9 mouse cellular contexts compared by ENCODE assay signal in the genomic region with DNA sequence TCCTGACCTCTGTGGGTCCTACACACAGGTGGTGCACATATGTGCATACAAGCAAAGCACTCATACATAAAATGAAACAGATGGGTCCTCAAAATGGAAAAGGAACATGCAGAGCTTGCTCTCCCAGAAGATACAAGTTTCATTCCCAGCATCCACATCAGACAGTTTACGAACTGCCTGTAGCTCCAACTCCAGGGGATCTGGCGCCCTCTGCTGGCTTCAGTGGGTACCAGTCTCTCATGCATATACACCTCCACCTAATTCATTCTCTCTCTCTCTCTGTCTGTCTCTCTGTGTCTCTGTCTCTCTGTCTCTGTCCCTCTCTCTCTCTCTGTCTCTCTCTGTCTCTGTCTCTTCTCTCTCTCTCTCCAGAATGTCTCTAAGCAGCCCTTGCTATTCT. TPM values are rescaled to one million over a fixed set of nuclear protein-coding genes. Genes with fewer than 3 reads are reported as not detected.
DNase-seq lines count a peak whose midpoint lies in the region; ATAC-seq and TF ChIP-seq lines count a peak whose summit lies in the region.
"Had no signal": no experiment of that assay in that cellular context is flagged by ENCODE, and none has a peak within 500 bp of the region (broad histone marks: within the 10 kb centered on the region; RNA-seq: fewer than 3 reads in every experiment).

No protein-coding gene starts in this region.

- H3K36me3 ChIP-seq in liver, embryonic 14.5 days (replicated peaks; ENCODE audit: control insufficient read depth, insufficient read depth, low read depth), result no peaks in the 10 kb centered on the region
- H3K36me3 ChIP-seq in spleen, adult 2 months (ENCODE audit: control insufficient read depth, insufficient read depth, low read length), result no peaks in the 10 kb centered on the region
- H3K36me3 ChIP-seq: neural tube, embryonic 12.5 days had no signal

- H3K9me3 ChIP-seq in liver, embryonic 14.5 days (ENCODE audit: control insufficient read depth, low read length), result no peaks in the 10 kb centered on the region
- H3K9me3 ChIP-seq: neural tube, embryonic 12.5 days had no signal

- H3K27ac ChIP-seq in cerebellum, adult 2 months (ENCODE audit: insufficient read depth, low read length), result no peak overlapping the region
- no peak overlapping the region for H3K27ac ChIP-seq in liver, embryonic 14.5 days
- H3K27ac ChIP-seq in spleen, adult 2 months (ENCODE audit: insufficient read depth, low read length), result no peak overlapping the region
- H3K27ac ChIP-seq: neural tube, embryonic 12.5 days had no signal

- no peak for ATAC-seq in liver, embryonic 14.5 days (ENCODE audit: insufficient read depth)

- H3K4me3 ChIP-seq in cerebellum, adult 2 months (replicated peaks; ENCODE audit: insufficient read depth, low read depth, low read length), result no peak overlapping the region
- no peak overlapping the region for H3K4me3 ChIP-seq in liver, embryonic 14.5 days (ENCODE audit: insufficient read depth in 1 of 2, low read depth in 2 of 2, low read length in 2 of 2)
- no peak overlapping the region for H3K4me3 ChIP-seq in spleen, adult 2 months (ENCODE audit: extremely low read depth, insufficient read depth, insufficient read length)
- H3K4me3 ChIP-seq: neural tube, embryonic 12.5 days had no signal

- H3K4me2 ChIP-seq in liver, embryonic 14.5 days (ENCODE audit: low read depth), result no peak overlapping the region
- H3K4me2 ChIP-seq: neural tube, embryonic 12.5 days had no signal

- H3K27me3 ChIP-seq in cerebellum, adult 2 months (ENCODE audit: control insufficient read depth, insufficient read depth, low read length), result no peaks in the 10 kb centered on the region
- H3K27me3 ChIP-seq in liver, embryonic 14.5 days (ENCODE audit: control insufficient read depth, insufficient read depth, low read length), result no peaks in the 10 kb centered on the region
- no peaks in the 10 kb centered on the region for H3K27me3 ChIP-seq in spleen, adult 2 months (ENCODE audit: control insufficient read depth, insufficient read depth, low read length)
- H3K27me3 ChIP-seq: neural tube, embryonic 12.5 days had no signal

- no peak for TF ChIP-seq EP300 in liver, embryonic 14.5 days (IDR thresholded peaks at IDR 0.05; ENCODE audit: low read depth)

- peak; percentile 71 for TF ChIP-seq CTCF in cerebellum, adult 2 months (IDR thresholded peaks at IDR 0.05; ENCODE audit: borderline replicate concordance, insufficient read depth, low read depth, low read length)
- peak; percentile 91 for TF ChIP-seq CTCF in liver, embryonic 14.5 days (IDR thresholded peaks at IDR 0.05; ENCODE audit: low read depth)
- TF ChIP-seq CTCF in spleen, adult 2 months (IDR thresholded peaks at IDR 0.05; ENCODE audit: extremely low read depth, insufficient read depth, insufficient read length, insufficient replicate concordance), result peak; percentile 53; the same call in 1 of the 2 replicates

- H3K4me1 ChIP-seq in cerebellum, adult 2 months (ENCODE audit: control insufficient read depth, insufficient read depth, low read length), result no peaks in the 10 kb centered on the region
- H3K4me1 ChIP-seq in liver, embryonic 14.5 days (replicated peaks; ENCODE audit: control insufficient read depth in 2 of 2, insufficient read depth in 2 of 2, low read length in 1 of 2), result peaks cover 4 to 19% of the 10 kb centered on the region in 2 experiments
- H3K4me1 ChIP-seq in spleen, adult 2 months (ENCODE audit: control insufficient read depth, insufficient read depth, insufficient read length), result peaks cover 7% of the 10 kb centered on the region

- H3K9ac ChIP-seq in liver, embryonic 14.5 days (replicated peaks), result no peak overlapping the region
- H3K9ac ChIP-seq: neural tube, embryonic 12.5 days had no signal

- peak in 1 of 2 experiments; percentile 47 for DNase-seq in cerebellum, adult 2 months
- DNase-seq in cerebellum, adult 9-11 months, result no peak
- DNase-seq in kidney, adult 8-10 months, result peak; percentile 59 to 79
- no peak for DNase-seq in kidney, adult 11 months
- DNase-seq in ES-CJ7 (ENCODE audit: low read depth, low spot score), result peak; percentile 86
- DNase-seq in embryo, embryonic 10 days (ENCODE audit: low spot score), result peak; percentile 80
- DNase-seq in liver, embryonic 14.5 days (ENCODE audit: low read depth in 3 of 3, low spot score in 3 of 3), result peak; percentile 48 to 56 (median 54)
- peak in 1 of 2 experiments; percentile 38 for DNase-seq in spleen, adult 2 months (ENCODE audit: low read depth in 1 of 2, low spot score in 2 of 2)

- 28% methylated on average over 2 of the region's 2 CpGs for WGBS in cerebellum, adult 2 months
- WGBS in liver, embryonic 14.5 days (ENCODE audit: insufficient replicate concordance), result 29% methylated on average over 2 of the region's 2 CpGs
- 45% methylated on average over 2 of the region's 2 CpGs for WGBS in spleen, adult 2 months

- TF ChIP-seq POLR2A in cerebellum, adult 2 months (IDR thresholded peaks at IDR 0.05; ENCODE audit: borderline replicate concordance, insufficient read depth, low read length), result no peak
- TF ChIP-seq POLR2A in spleen, adult 2 months (IDR thresholded peaks at IDR 0.05; ENCODE audit: low read depth, low read length), result no peak

RNA-seq across cellular contexts. Expression of a gene that starts 19.7 kb away (rescaled TPM):
- polyA plus RNA-seq in cerebellum, adult 2 months (2012; rRNA removed), result 30.7 and 32.0 TPM in 2 replicates
- polyA plus RNA-seq in liver, embryonic 14.5 days (2012; rRNA removed), result 13.8 and 15.5 TPM in 2 replicates
- 10.4 and 11.8 TPM in 2 replicates for polyA plus RNA-seq in liver, embryonic 14.5 days (2014; fragmentation: Nextera tagmentation; extraction: Ambion mirVana)
- 26.5 and 29.7 TPM in 2 replicates for polyA plus RNA-seq in spleen, adult 2 months (2012; rRNA removed)

RNA-seq across cellular contexts. Expression of a gene that starts 22.4 kb away (rescaled TPM):
- 50.5 and 57.3 TPM in 2 replicates for polyA plus RNA-seq in cerebellum, adult 2 months (2012; rRNA removed)
- 195 and 227 TPM in 2 replicates for polyA plus RNA-seq in liver, embryonic 14.5 days (2012; rRNA removed)
- 379 and 451 TPM in 2 replicates for polyA plus RNA-seq in liver, embryonic 14.5 days (2014; fragmentation: Nextera tagmentation; extraction: Ambion mirVana)
- polyA plus RNA-seq in spleen, adult 2 months (2012; rRNA removed), result 171 and 240 TPM in 2 replicates

RNA-seq across cellular contexts. Expression of a gene that starts 45.2 kb away (rescaled TPM):
- 0.19 and 0.25 TPM in 2 replicates for polyA plus RNA-seq in cerebellum, adult 2 months (2012; rRNA removed)
- 0.89 and 0.93 TPM in 2 replicates for polyA plus RNA-seq in liver, embryonic 14.5 days (2012; rRNA removed)
- 1.1 and 1.2 TPM in 2 replicates for polyA plus RNA-seq in liver, embryonic 14.5 days (2014; fragmentation: Nextera tagmentation; extraction: Ambion mirVana)
- polyA plus RNA-seq in spleen, adult 2 months (2012; rRNA removed), result not detected in 2 replicates

RNA-seq across cellular contexts. Expression of a gene that starts 46.0 kb away (rescaled TPM):
- polyA plus RNA-seq in cerebellum, adult 2 months (2012; rRNA removed), result 0.11 and 0.13 TPM in 2 replicates
- 0.44 and 0.56 TPM in 2 replicates for polyA plus RNA-seq in liver, embryonic 14.5 days (2012; rRNA removed)
- polyA plus RNA-seq in liver, embryonic 14.5 days (2014; fragmentation: Nextera tagmentation; extraction: Ambion mirVana), result 0.42 and 0.56 TPM in 2 replicates
- 0.26 and 0.28 TPM in 2 replicates for polyA plus RNA-seq in spleen, adult 2 months (2012; rRNA removed)

Comparison
In these comparisons a context has a peak if more than half of its experiments do, and no peak if none do; other contexts are left out.
1. DNase-seq: peak in kidney, adult 8-10 months (2 of 2), ES-CJ7 (single experiment), embryo, embryonic 10 days (single experiment) and liver, embryonic 14.5 days (3 of 3); none in cerebellum, adult 9-11 months (single experiment) and kidney, adult 11 months (single experiment).
2. Peak in every context shown above with its lines, with median percentiles within 50 percentile points of each other: CTCF ChIP-seq.